Mouse (Mus musculus) embryonic facial prominence, embryonic 11.5 days (tissue): Measurements from ENCODE around the gene Smc3. TPM values are rescaled to one million over a fixed set of nuclear protein-coding genes. Genes with fewer than 3 reads are reported as not detected.

Experiments used
- ATAC-seq: fragments of 200-750 bp; cut with Nextera tagmentation; replicated peaks from 2 replicates; pipeline ENCODE4 v1.8.0; 2017; ENCODE audit warnings: low read depth; ENCODE audit not compliant: insufficient number of reproducible peaks, low FRiP score, low TSS enrichment
- DNase-seq: peaks from one replicate; pipeline ENCODE4 v3.0.0-alpha.2; 2015; ENCODE audit warnings: low spot score
- H3K27ac ChIP-seq: fragments of 300-500 bp; sonication (generic); replicated peaks from 2 replicates; pipeline ENCODE4 v1.5.1; 2014; ENCODE audit warnings: mild to moderate bottlenecking, low read depth, low read length, control low read depth
- H3K27me3 ChIP-seq: fragments of 300-500 bp; sonication (generic); 2 replicates; pipeline ENCODE4 v1.6.1; 2014; ENCODE audit warnings: mild to moderate bottlenecking, low read length, moderate library complexity, mixed read lengths; ENCODE audit not compliant: control insufficient read depth, insufficient read depth
- H3K36me3 ChIP-seq: fragments of 300-500 bp; sonication (generic); replicated peaks from 2 replicates; pipeline ENCODE4 v1.6.1; 2014; ENCODE audit warnings: low read depth, mild to moderate bottlenecking, low read length, moderate library complexity, mixed read lengths; ENCODE audit not compliant: control insufficient read depth, insufficient read depth
- H3K4me1 ChIP-seq: fragments of 300-500 bp; sonication (generic); 2 replicates; pipeline ENCODE4 v1.6.1; 2014; ENCODE audit warnings: low read length, mixed read lengths; ENCODE audit not compliant: control insufficient read depth, insufficient read depth
- H3K4me2 ChIP-seq: fragments of 300-500 bp; sonication (generic); 2 replicates; pipeline ENCODE4 v1.6.1; 2014; ENCODE audit warnings: low read depth, mild to moderate bottlenecking, control low read depth, low read length, moderate library complexity
- H3K4me3 ChIP-seq: fragments of 300-500 bp; sonication (generic); 2 replicates; pipeline ENCODE4 v1.5.1; 2014; ENCODE audit warnings: low read depth, low read length, control low read depth
- H3K9ac ChIP-seq: fragments of 300-500 bp; sonication (generic); replicated peaks from 2 replicates; pipeline ENCODE4 v1.6.1; 2014; ENCODE audit warnings: mild to moderate bottlenecking, control low read depth, low read length
- H3K9me3 ChIP-seq: fragments of 300-500 bp; sonication (generic); replicated peaks from 2 replicates; pipeline ENCODE4 v1.6.1; 2016; ENCODE audit warnings: mild to moderate bottlenecking, low read length, inconsistent platforms, mixed read lengths; ENCODE audit not compliant: control insufficient read depth
- WGBS: fragments of 180-500 bp; shearing (Covaris S2); extraction: QIAGEN DNeasy Blood & Tissue Kit; methylation state at CpG from one replicate; pipeline ENCODE4 v1.1.7; 2014; 5-methylcytosine and 5-hydroxymethylcytosine counted together
- polyA plus RNA-seq: library from polyadenylated mRNA; unstranded; fragments of >200 nt; fragmentation: Nextera tagmentation; extraction: Ambion mirVana; gene quantifications from 2 replicates; pipeline ENCODE4 v1.2.1, GENCODE M21; 2014

Gene Smc3
- polyA plus RNA-seq, 1 experiment from 2014 or later = 103 TPM

- Histone ChIP-seq H3K27ac (no peak overlapping the region), H3K36me3 (no peaks in the 10 kb centered on the region), H3K27me3 (no peaks in the 10 kb centered on the region), H3K9ac (no peak overlapping the region; the same call in 1 of the 2 replicates), H3K4me3 (no peak overlapping the region), H3K4me1 (peaks cover 5% of the 10 kb centered on the region), H3K9me3 (no peaks in the 10 kb centered on the region), H3K4me2 (peak overlapping the region; percentile 32)
- DNase-seq (no peak), ATAC-seq (no peak; the same call in 1 of the 2 replicates)
- 25% methylated on average over 20 of the region's 20 CpGs for WGBS
Observed at GRCm38 (mm10) chr19:53557267-53557936, 42.8 kb upstream of the Smc3 start.

- no peak for DNase-seq
- Histone ChIP-seq H3K4me1 (peaks cover 5% of the 10 kb centered on the region), H3K27ac (no peak overlapping the region), H3K4me2 (no peak overlapping the region), H3K9ac (no peak overlapping the region), H3K36me3 (no peaks in the 10 kb centered on the region), H3K4me3 (no peak overlapping the region), H3K9me3 (no peaks in the 10 kb centered on the region), H3K27me3 (no peaks in the 10 kb centered on the region)
- 84% methylated on average over 3 of the region's 3 CpGs for WGBS
- no peak for ATAC-seq
Observed at GRCm38 (mm10) chr19:53560436-53560835, 39.8 kb upstream of the Smc3 start.

GRCm38 (mm10) chr19:53564174-53564573, 36.0 kb upstream of the Smc3 start:
- WGBS = 42% methylated on average over 4 of the region's 4 CpGs
- Histone ChIP-seq H3K4me3 (no peak overlapping the region), H3K27ac (no peak overlapping the region), H3K4me1 (no peaks in the 10 kb centered on the region), H3K9ac (no peak overlapping the region), H3K36me3 (no peaks in the 10 kb centered on the region), H3K27me3 (no peaks in the 10 kb centered on the region), H3K4me2 (no peak overlapping the region), H3K9me3 (no peaks in the 10 kb centered on the region)
- DNase-seq (no peak), ATAC-seq (no peak)

GRCm38 (mm10) chr19:53565565-53566277, 34.5 kb upstream of the Smc3 start:
- Histone ChIP-seq H3K27me3 (no peaks in the 10 kb centered on the region), H3K36me3 (no peaks in the 10 kb centered on the region), H3K4me3 (no peak overlapping the region), H3K9me3 (no peaks in the 10 kb centered on the region), H3K4me1 (no peaks in the 10 kb centered on the region), H3K4me2 (no peak overlapping the region), H3K9ac (no peak overlapping the region), H3K27ac (no peak overlapping the region)
- DNase-seq (no peak), ATAC-seq (no peak)
- WGBS = 91% methylated on average over 14 of the region's 14 CpGs

GRCm38 (mm10) chr19:53567864-53568263, 32.3 kb upstream of the Smc3 start:
- Histone ChIP-seq H3K27me3 (no peaks in the 10 kb centered on the region), H3K27ac (no peak overlapping the region), H3K4me1 (no peaks in the 10 kb centered on the region), H3K4me2 (no peak overlapping the region), H3K36me3 (no peaks in the 10 kb centered on the region), H3K9me3 (no peaks in the 10 kb centered on the region), H3K9ac (no peak overlapping the region), H3K4me3 (no peak overlapping the region)
- DNase-seq (peak; percentile 38), ATAC-seq (no peak)
- 22% methylated on average over 10 of the region's 11 CpGs for WGBS

- ATAC-seq (no peak), DNase-seq (no peak)
- no peaks in the 10 kb centered on the region for H3K4me1 ChIP-seq
- no peak overlapping the region for H3K4me3 ChIP-seq
- H3K4me2 ChIP-seq = no peak overlapping the region
- H3K27me3 ChIP-seq = no peaks in the 10 kb centered on the region
- no peak overlapping the region for H3K9ac ChIP-seq
- whole genome bisulfite sequencing = 76% methylated on average over 3 of the region's 3 CpGs
- H3K27ac ChIP-seq = no peak overlapping the region
- no peaks in the 10 kb centered on the region for H3K9me3 ChIP-seq
- no peaks in the 10 kb centered on the region for H3K36me3 ChIP-seq
Observed at GRCm38 (mm10) chr19:53568553-53568952, 31.6 kb upstream of the Smc3 start.

- Histone ChIP-seq H3K4me1 (no peaks in the 10 kb centered on the region), H3K9me3 (no peaks in the 10 kb centered on the region), H3K4me3 (no peak overlapping the region), H3K36me3 (no peaks in the 10 kb centered on the region), H3K9ac (no peak overlapping the region), H3K27me3 (no peaks in the 10 kb centered on the region), H3K4me2 (no peak overlapping the region), H3K27ac (no peak overlapping the region)
- DNase-seq = no peak
- ATAC-seq = no peak
- 87% methylated on average over 4 of the region's 4 CpGs for WGBS
Observed at GRCm38 (mm10) chr19:53571056-53571455, 29.1 kb upstream of the Smc3 start.
